Mouse (Mus musculus) stomach, embryonic 14.5 days (tissue): ENCODE results near the gene Arhgef3. TPM values are rescaled to one million over a fixed set of nuclear protein-coding genes. Genes with fewer than 3 reads are reported as not detected.

ENCODE experiments used
- ATAC-seq: fragments of 200-750 bp; cut with Nextera tagmentation; 2 replicates; pipeline ENCODE4 v1.8.0; 2017; ENCODE audit warnings: low read depth, moderate TSS enrichment; ENCODE audit not compliant: insufficient number of reproducible peaks, insufficient read depth, low FRiP score
- H3K27ac ChIP-seq: fragments of 300-500 bp; sonication (generic); 2 replicates; pipeline ENCODE4 v1.5.1; 2014; ENCODE audit warnings: mild to moderate bottlenecking, low read length, moderate library complexity, mixed read lengths
- H3K27me3 ChIP-seq: fragments of 300-500 bp; sonication (generic); 2 replicates; pipeline ENCODE4 v1.6.1; 2014; ENCODE audit warnings: low read length, control low read depth, mixed read lengths; ENCODE audit not compliant: control insufficient read depth, insufficient read depth
- H3K36me3 ChIP-seq: fragments of 300-500 bp; sonication (generic); 2 replicates; pipeline ENCODE4 v1.6.1; 2014; ENCODE audit warnings: mild to moderate bottlenecking, control low read depth, low read length, moderate library complexity, mixed read lengths; ENCODE audit not compliant: control insufficient read depth, insufficient read depth
- H3K4me1 ChIP-seq: fragments of 300-500 bp; sonication (generic); 2 replicates; pipeline ENCODE4 v1.6.1; 2014; ENCODE audit warnings: low read length, control low read depth, mixed read lengths; ENCODE audit not compliant: control insufficient read depth, insufficient read depth
- H3K4me2 ChIP-seq: fragments of 300-500 bp; sonication (generic); replicated peaks from 2 replicates; pipeline ENCODE4 v1.6.1; 2014; ENCODE audit warnings: low read depth, low read length, control low read depth
- H3K4me3 ChIP-seq: fragments of 300-500 bp; sonication (generic); 2 replicates; pipeline ENCODE4 v1.5.1; 2014; ENCODE audit warnings: low read depth, low read length, control low read depth
- H3K9ac ChIP-seq: fragments of 300-500 bp; sonication (generic); replicated peaks from 2 replicates; pipeline ENCODE4 v1.6.1; 2014; ENCODE audit warnings: low read depth, mild to moderate bottlenecking, control low read depth, low read length, moderate library complexity, mixed read lengths
- H3K9me3 ChIP-seq: fragments of 300-500 bp; sonication (generic); 2 replicates; pipeline ENCODE4 v1.6.1; 2016; ENCODE audit warnings: low read depth, low read length, control low read depth; ENCODE audit not compliant: control insufficient read depth
- WGBS: fragments of 180-500 bp; shearing (Covaris S2); extraction: QIAGEN DNeasy Blood & Tissue Kit; methylation state at CpG from one replicate; pipeline ENCODE4 v1.1.7; 2014; 5-methylcytosine and 5-hydroxymethylcytosine counted together
- polyA plus RNA-seq: library from polyadenylated mRNA; unstranded; fragments of >200 nt; fragmentation: Nextera tagmentation; extraction: Ambion mirVana; gene quantifications from 2 replicates; pipeline ENCODE4 v1.2.1, GENCODE M21; 2014

The Arhgef3 gene
- polyA plus RNA-seq, 1 experiment from 2014 or later: 16.4 TPM

GRCm38 (mm10) chr14:27283956-27284355, 169.3 kb downstream of the Arhgef3 start:
- no peak for ATAC-seq
- Histone ChIP-seq H3K9ac (no peak overlapping the region), H3K9me3 (no peaks in the 10 kb centered on the region), H3K4me1 (no peaks in the 10 kb centered on the region), H3K27me3 (no peaks in the 10 kb centered on the region), H3K27ac (no peak overlapping the region), H3K4me3 (no peak overlapping the region), H3K36me3 (no peaks in the 10 kb centered on the region), H3K4me2 (no peak overlapping the region)

- Histone ChIP-seq H3K9me3 (no peaks in the 10 kb centered on the region), H3K36me3 (no peaks in the 10 kb centered on the region), H3K4me2 (no peak overlapping the region), H3K27ac (no peak overlapping the region), H3K9ac (no peak overlapping the region), H3K4me3 (no peak overlapping the region), H3K27me3 (no peaks in the 10 kb centered on the region), H3K4me1 (no peaks in the 10 kb centered on the region)
- ATAC-seq: no peak
- WGBS: 14% methylated on average over 4 of the region's 4 CpGs
Observed at GRCm38 (mm10) chr14:27286202-27286601, 171.5 kb downstream of the Arhgef3 start.

DNA sequence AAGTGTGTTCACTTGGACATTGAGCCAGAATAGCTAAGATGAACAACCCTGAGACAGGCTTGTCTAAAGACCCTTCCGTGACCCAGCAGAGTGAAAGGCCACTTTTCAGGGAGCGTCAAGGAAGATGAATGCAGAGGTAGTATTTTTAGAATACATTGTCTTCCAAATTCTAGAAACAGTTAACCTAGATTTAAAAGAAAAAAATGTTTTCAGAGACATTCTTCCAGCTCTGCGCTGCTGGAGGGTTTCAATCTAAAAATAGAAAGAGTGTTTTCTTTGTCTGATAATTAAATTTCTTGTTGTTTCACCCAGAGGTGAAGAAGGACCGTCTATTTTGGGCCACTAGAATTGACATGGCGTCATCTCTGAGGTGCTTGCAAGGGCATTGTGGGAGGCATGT, 174.4 kb downstream of the Arhgef3 start:
- Histone ChIP-seq H3K27me3 (no peaks in the 10 kb centered on the region), H3K36me3 (no peaks in the 10 kb centered on the region), H3K4me2 (no peak overlapping the region), H3K9ac (no peak overlapping the region), H3K4me1 (no peaks in the 10 kb centered on the region), H3K9me3 (no peaks in the 10 kb centered on the region), H3K27ac (no peak overlapping the region), H3K4me3 (no peak overlapping the region)
- 66% methylated on average over 5 of the region's 5 CpGs for WGBS
- ATAC-seq: no peak

- H3K9me3 ChIP-seq: no peaks in the 10 kb centered on the region
- no peak overlapping the region for H3K4me3 ChIP-seq
- no peaks in the 10 kb centered on the region for H3K27me3 ChIP-seq
- WGBS: 78% methylated on average over 6 of the region's 6 CpGs
- H3K9ac ChIP-seq: no peak overlapping the region
- ATAC-seq: no peak
- no peak overlapping the region for H3K27ac ChIP-seq
- H3K36me3 ChIP-seq: no peaks in the 10 kb centered on the region
- no peaks in the 10 kb centered on the region for H3K4me1 ChIP-seq
- no peak overlapping the region for H3K4me2 ChIP-seq
Observed at GRCm38 (mm10) chr14:27292101-27292500, 177.4 kb downstream of the Arhgef3 start.

DNA sequence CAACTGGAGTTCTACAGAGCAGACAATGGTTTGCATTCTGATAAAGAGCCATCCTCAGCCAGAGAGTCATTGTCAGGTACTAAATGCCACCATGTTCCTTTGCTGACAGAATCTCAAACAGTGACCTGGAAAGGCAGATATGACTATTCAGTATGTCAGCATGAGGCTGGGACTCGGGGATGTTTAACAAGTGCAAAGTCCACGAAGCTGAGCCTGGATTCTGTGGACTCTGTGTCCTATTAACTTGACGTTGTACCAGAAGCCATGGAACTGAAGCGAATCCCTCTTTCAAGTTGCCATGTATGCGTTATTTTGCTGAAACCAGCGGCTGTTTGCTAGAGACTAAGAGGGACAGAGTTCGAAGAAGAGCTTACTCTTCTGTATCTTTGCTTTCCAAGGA, 181.1 kb downstream of the Arhgef3 start:
- WGBS: 67% methylated on average over 7 of the region's 7 CpGs
- Histone ChIP-seq H3K27ac (no peak overlapping the region), H3K9ac (no peak overlapping the region), H3K4me3 (no peak overlapping the region), H3K36me3 (no peaks in the 10 kb centered on the region), H3K4me2 (no peak overlapping the region), H3K4me1 (no peaks in the 10 kb centered on the region), H3K9me3 (no peaks in the 10 kb centered on the region), H3K27me3 (no peaks in the 10 kb centered on the region)
- no peak for ATAC-seq

GRCm38 (mm10) chr14:27296987-27297386, 182.3 kb downstream of the Arhgef3 start:
- 73% methylated on average over 5 of the region's 5 CpGs for WGBS
- no peaks in the 10 kb centered on the region for H3K27me3 ChIP-seq
- H3K9me3 ChIP-seq: no peaks in the 10 kb centered on the region
- no peak overlapping the region for H3K9ac ChIP-seq
- H3K4me2 ChIP-seq: no peak overlapping the region
- H3K27ac ChIP-seq: no peak overlapping the region
- H3K36me3 ChIP-seq: no peaks in the 10 kb centered on the region
- no peaks in the 10 kb centered on the region for H3K4me1 ChIP-seq
- no peak overlapping the region for H3K4me3 ChIP-seq
- ATAC-seq: no peak

- H3K4me2 ChIP-seq: no peak overlapping the region
- no peaks in the 10 kb centered on the region for H3K27me3 ChIP-seq
- H3K4me3 ChIP-seq: no peak overlapping the region
- H3K9me3 ChIP-seq: no peaks in the 10 kb centered on the region
- WGBS: 55% methylated on average over 2 of the region's 2 CpGs
- H3K9ac ChIP-seq: no peak overlapping the region
- no peak for ATAC-seq
- H3K4me1 ChIP-seq: no peaks in the 10 kb centered on the region
- no peak overlapping the region for H3K27ac ChIP-seq
- no peaks in the 10 kb centered on the region for H3K36me3 ChIP-seq
Observed at GRCm38 (mm10) chr14:27298875-27299274, 184.2 kb downstream of the Arhgef3 start.

DNA sequence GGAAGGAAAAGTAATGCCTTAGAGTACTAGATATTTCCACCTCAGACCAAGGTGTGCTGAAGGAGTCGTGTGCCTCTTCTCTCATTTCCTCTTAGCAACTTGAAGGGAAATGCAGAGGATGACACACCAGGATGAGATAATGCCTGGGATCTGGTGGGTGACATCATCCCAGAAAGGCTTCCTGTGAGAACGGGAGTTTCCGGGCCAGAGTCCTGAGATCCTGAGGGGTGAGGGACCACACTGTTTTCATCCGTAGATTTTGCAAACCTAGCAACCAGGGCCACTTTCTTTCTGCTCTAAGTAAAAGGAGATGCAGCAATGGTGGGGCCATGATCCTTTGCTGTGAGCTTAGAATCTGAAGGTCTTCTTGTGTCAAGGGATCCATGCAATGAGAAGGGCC, 185.0 kb downstream of the Arhgef3 start:
- no peak for ATAC-seq
- H3K4me3 ChIP-seq: no peak overlapping the region
- H3K36me3 ChIP-seq: no peaks in the 10 kb centered on the region
- H3K4me1 ChIP-seq: no peaks in the 10 kb centered on the region
- no peak overlapping the region for H3K4me2 ChIP-seq
- 57% methylated on average over 4 of the region's 4 CpGs for WGBS
- H3K27ac ChIP-seq: no peak overlapping the region
- no peaks in the 10 kb centered on the region for H3K27me3 ChIP-seq
- no peaks in the 10 kb centered on the region for H3K9me3 ChIP-seq
- no peak overlapping the region for H3K9ac ChIP-seq

DNA sequence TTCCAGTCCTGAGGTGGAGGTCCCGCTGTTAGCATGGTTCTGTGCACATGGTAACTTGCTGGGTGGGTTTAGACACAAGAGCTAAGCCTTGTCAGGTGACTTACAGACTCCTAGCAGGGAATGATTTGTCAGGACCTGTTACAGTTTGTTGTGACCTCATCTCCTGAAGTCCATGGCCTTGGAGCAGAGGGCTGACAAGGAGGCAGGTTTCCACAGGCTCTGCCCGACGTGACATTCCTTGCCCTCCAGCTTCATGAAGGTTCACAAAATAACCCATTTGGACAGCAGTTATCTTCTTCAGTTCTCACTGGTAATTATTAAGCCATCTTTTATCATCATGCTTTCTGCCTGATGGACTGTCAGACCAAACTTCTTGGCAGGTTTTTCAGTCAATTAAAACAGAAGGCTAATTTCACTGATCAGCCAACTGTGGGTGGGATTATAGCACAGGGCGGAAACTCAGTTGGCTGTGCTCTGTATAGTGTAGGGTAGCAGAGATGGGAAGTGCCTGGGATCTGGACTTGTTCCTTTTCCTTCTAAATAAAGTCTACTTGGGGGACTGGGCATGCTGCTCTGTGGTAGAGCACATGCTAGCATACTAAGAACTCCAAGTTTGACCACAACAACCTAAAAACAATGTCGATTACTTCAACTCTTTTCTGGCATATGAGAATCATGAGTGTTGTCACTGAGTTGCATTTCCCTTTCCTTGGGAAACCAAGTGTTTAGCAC, 187.2 kb downstream of the Arhgef3 start:
- no peak overlapping the region for H3K4me3 ChIP-seq
- no peak overlapping the region for H3K9ac ChIP-seq
- no peaks in the 10 kb centered on the region for H3K9me3 ChIP-seq
- H3K36me3 ChIP-seq: no peaks in the 10 kb centered on the region
- no peaks in the 10 kb centered on the region for H3K4me1 ChIP-seq
- no peak overlapping the region for H3K4me2 ChIP-seq
- WGBS: 60% methylated on average over 5 of the region's 5 CpGs
- no peaks in the 10 kb centered on the region for H3K27me3 ChIP-seq
- H3K27ac ChIP-seq: no peak overlapping the region
- no peak for ATAC-seq
